Mouse (Mus musculus) hindbrain, embryonic 11.5 days (tissue): ENCODE results near the gene Pik3cg. TPM values are rescaled to one million over a fixed set of nuclear protein-coding genes. Genes with fewer than 3 reads are reported as not detected.

Experiments
- ATAC-seq: fragments of 200-750 bp; cut with Nextera tagmentation; 2 replicates; pipeline ENCODE4 v1.8.0; 2017; ENCODE audit warnings: mild to moderate bottlenecking, moderate TSS enrichment, moderate library complexity; ENCODE audit not compliant: low FRiP score
- DNase-seq: peaks from one replicate; pipeline ENCODE4 v3.0.0-alpha.2; 2015; ENCODE audit warnings: low spot score
- H3K27ac ChIP-seq: fragments of 300-500 bp; sonication (generic); 2 replicates; pipeline ENCODE4 v1.5.1; 2014; ENCODE audit warnings: mild to moderate bottlenecking, low read depth, low read length
- H3K27me3 ChIP-seq: fragments of 300-500 bp; sonication (generic); 2 replicates; pipeline ENCODE4 v1.6.1; 2014; ENCODE audit warnings: mild to moderate bottlenecking, low read length, moderate library complexity, mixed read lengths; ENCODE audit not compliant: control insufficient read depth, insufficient read depth
- H3K36me3 ChIP-seq: fragments of 300-500 bp; sonication (generic); 2 replicates; pipeline ENCODE4 v1.6.1; 2014; ENCODE audit warnings: mild to moderate bottlenecking, low read length, moderate library complexity, mixed read lengths; ENCODE audit not compliant: control insufficient read depth, insufficient read depth
- H3K4me1 ChIP-seq: fragments of 300-500 bp; sonication (generic); replicated peaks from 2 replicates; pipeline ENCODE4 v1.6.1; 2014; ENCODE audit warnings: low read length, mixed read lengths; ENCODE audit not compliant: control insufficient read depth, insufficient read depth
- H3K4me2 ChIP-seq: fragments of 300-500 bp; sonication (generic); replicated peaks from 2 replicates; pipeline ENCODE4 v1.6.1; 2014; ENCODE audit warnings: mild to moderate bottlenecking, low read depth, low read length
- H3K4me3 ChIP-seq: fragments of 300-500 bp; sonication (generic); 2 replicates; pipeline ENCODE4 v1.5.1; 2014; ENCODE audit warnings: low read depth, low read length
- H3K9ac ChIP-seq: fragments of 300-500 bp; sonication (generic); 2 replicates; pipeline ENCODE4 v1.6.1; 2014; ENCODE audit warnings: low read depth, low read length
- H3K9me3 ChIP-seq: fragments of 300-500 bp; sonication (generic); 2 replicates; pipeline ENCODE4 v1.6.1; 2016; ENCODE audit warnings: low read length; ENCODE audit not compliant: control insufficient read depth
- WGBS: fragments of 180-500 bp; shearing (Covaris S2); extraction: QIAGEN DNeasy Blood & Tissue Kit; methylation state at CpG from one replicate; pipeline ENCODE4 v1.1.7; 2014; 5-methylcytosine and 5-hydroxymethylcytosine counted together
- polyA plus RNA-seq: library from polyadenylated mRNA; unstranded; fragments of >200 nt; fragmentation: Nextera tagmentation; extraction: Ambion mirVana; gene quantifications from 2 replicates; pipeline ENCODE4 v1.2.1, GENCODE M21; 2014

Gene Pik3cg
- polyA plus RNA-seq, 1 experiment from 2014 or later: 1.5 TPM

- Histone ChIP-seq H3K36me3 (no peaks in the 10 kb centered on the region), H3K9ac (no peak overlapping the region), H3K27me3 (no peaks in the 10 kb centered on the region), H3K4me1 (no peaks in the 10 kb centered on the region), H3K4me3 (no peak overlapping the region), H3K27ac (no peak overlapping the region), H3K4me2 (no peak overlapping the region), H3K9me3 (no peaks in the 10 kb centered on the region)
- 5% methylated on average over 5 of the region's 5 CpGs for WGBS
- DNase-seq (peak; percentile 82), ATAC-seq (peak; percentile 84; the same call in 1 of the 2 replicates)
Observed at GRCm38 (mm10) chr12:32144513-32144912, 63.9 kb downstream of the Pik3cg start.

- no peak for ATAC-seq
- H3K9ac ChIP-seq: no peak overlapping the region
- WGBS: 83% methylated on average over 5 of the region's 5 CpGs
- no peak overlapping the region for H3K4me3 ChIP-seq
- no peak for DNase-seq
- H3K27ac ChIP-seq: no peak overlapping the region
- H3K9me3 ChIP-seq: no peaks in the 10 kb centered on the region
- no peaks in the 10 kb centered on the region for H3K36me3 ChIP-seq
- no peaks in the 10 kb centered on the region for H3K27me3 ChIP-seq
- H3K4me2 ChIP-seq: no peak overlapping the region
- H3K4me1 ChIP-seq: no peaks in the 10 kb centered on the region
Observed at GRCm38 (mm10) chr12:32143782-32144181, 64.7 kb downstream of the Pik3cg start.

GRCm38 (mm10) chr12:32143151-32143550 lies 65.3 kb downstream of the Pik3cg start:
- WGBS: 70% methylated on average over 4 of the region's 4 CpGs
- H3K9me3 ChIP-seq: no peaks in the 10 kb centered on the region
- H3K4me3 ChIP-seq: no peak overlapping the region
- no peaks in the 10 kb centered on the region for H3K36me3 ChIP-seq
- H3K27ac ChIP-seq: no peak overlapping the region
- no peak overlapping the region for H3K9ac ChIP-seq
- H3K27me3 ChIP-seq: no peaks in the 10 kb centered on the region
- no peak for DNase-seq
- no peak overlapping the region for H3K4me2 ChIP-seq
- no peak for ATAC-seq
- H3K4me1 ChIP-seq: no peaks in the 10 kb centered on the region

- no peaks in the 10 kb centered on the region for H3K4me1 ChIP-seq
- no peak for ATAC-seq
Observed at GRCm38 (mm10) chr12:32141766-32142165, 66.7 kb downstream of the Pik3cg start.

GRCm38 (mm10) chr12:32138831-32139230 lies 69.6 kb downstream of the Pik3cg start:
- H3K4me2 ChIP-seq: no peak overlapping the region
- H3K9me3 ChIP-seq: no peaks in the 10 kb centered on the region
- DNase-seq: no peak
- no peaks in the 10 kb centered on the region for H3K36me3 ChIP-seq
- no peaks in the 10 kb centered on the region for H3K4me1 ChIP-seq
- WGBS: 88% methylated on average over 5 of the region's 5 CpGs
- H3K4me3 ChIP-seq: no peak overlapping the region
- no peak for ATAC-seq
- no peaks in the 10 kb centered on the region for H3K27me3 ChIP-seq
- no peak overlapping the region for H3K27ac ChIP-seq
- H3K9ac ChIP-seq: no peak overlapping the region

More at GRCm38 (mm10) chr12:32141766-32142165, 66.7 kb downstream of the Pik3cg start:
- Histone ChIP-seq H3K4me2 (no peak overlapping the region), H3K27ac (no peak overlapping the region), H3K9me3 (no peaks in the 10 kb centered on the region), H3K4me3 (no peak overlapping the region), H3K9ac (no peak overlapping the region), H3K36me3 (no peaks in the 10 kb centered on the region), H3K27me3 (no peaks in the 10 kb centered on the region)
- DNase-seq: no peak

- no peaks in the 10 kb centered on the region for H3K36me3 ChIP-seq
- no peak overlapping the region for H3K4me3 ChIP-seq
- H3K9me3 ChIP-seq: no peaks in the 10 kb centered on the region
- no peak overlapping the region for H3K27ac ChIP-seq
- DNase-seq: no peak
- 82% methylated on average over 9 of the region's 9 CpGs for WGBS
- H3K27me3 ChIP-seq: no peaks in the 10 kb centered on the region
- no peaks in the 10 kb centered on the region for H3K4me1 ChIP-seq
- ATAC-seq: no peak
- no peak overlapping the region for H3K9ac ChIP-seq
- no peak overlapping the region for H3K4me2 ChIP-seq
Observed at GRCm38 (mm10) chr12:32138362-32138761, 70.1 kb downstream of the Pik3cg start.

- no peak for DNase-seq
- Histone ChIP-seq H3K4me2 (no peak overlapping the region), H3K9me3 (no peaks in the 10 kb centered on the region), H3K27me3 (no peaks in the 10 kb centered on the region), H3K9ac (no peak overlapping the region), H3K4me3 (no peak overlapping the region), H3K4me1 (peaks cover 5% of the 10 kb centered on the region; the same call in 1 of the 2 replicates), H3K27ac (no peak overlapping the region), H3K36me3 (no peaks in the 10 kb centered on the region)
- 77% methylated on average over 2 of the region's 2 CpGs for WGBS
- no peak for ATAC-seq
Observed at GRCm38 (mm10) chr12:32137542-32137941, 70.9 kb downstream of the Pik3cg start.

GRCm38 (mm10) chr12:32127599-32128507 lies 80.6 kb downstream of the Pik3cg start:
- 0 out of 2 replicates have a peak, but pooled peaks have one; percentile 30 for ATAC-seq
- no peak overlapping the region for H3K27ac ChIP-seq
- DNase-seq: no peak
- H3K4me3 ChIP-seq: no peak overlapping the region
- no peaks in the 10 kb centered on the region for H3K9me3 ChIP-seq
- peaks cover 3% of the 10 kb centered on the region; the same call in 1 of the 2 replicates for H3K4me1 ChIP-seq
- H3K27me3 ChIP-seq: no peaks in the 10 kb centered on the region
- no peaks in the 10 kb centered on the region for H3K36me3 ChIP-seq
- WGBS: 37% methylated on average over 14 of the region's 14 CpGs
- H3K4me2 ChIP-seq: no peak overlapping the region
- no peak overlapping the region for H3K9ac ChIP-seq

GRCm38 (mm10) chr12:32127158-32127557 lies 81.3 kb downstream of the Pik3cg start:
- no peak overlapping the region for H3K27ac ChIP-seq
- no peaks in the 10 kb centered on the region for H3K4me1 ChIP-seq
- H3K4me2 ChIP-seq: no peak overlapping the region
- WGBS: 73% methylated on average over 2 of the region's 2 CpGs
- no peak overlapping the region for H3K9ac ChIP-seq
- DNase-seq (no peak), ATAC-seq (no peak)
- H3K36me3 ChIP-seq: no peaks in the 10 kb centered on the region
- H3K27me3 ChIP-seq: no peaks in the 10 kb centered on the region
- H3K9me3 ChIP-seq: no peaks in the 10 kb centered on the region
- no peak overlapping the region for H3K4me3 ChIP-seq
